Mouse (Mus musculus) testis, adult 2 months (tissue): ENCODE data around the gene Foxn4.

Source experiments
- CTCF ChIP-seq: fragments of 200-500 bp; IDR thresholded peaks from 2 replicates; pipeline ENCODE4 v1.5.1; 2012; ENCODE audit warnings: low read depth, mild to moderate bottlenecking, inconsistent platforms, low read length, moderate library complexity; ENCODE audit not compliant: control insufficient read depth, insufficient read depth, insufficient replicate concordance
- POLR2A ChIP-seq: fragments of 200-500 bp; IDR thresholded peaks from 2 replicates; pipeline ENCODE4 v1.6.1; 2012; ENCODE audit warnings: low read depth, mild to moderate bottlenecking, inconsistent platforms, low read length, moderate library complexity; ENCODE audit not compliant: control insufficient read depth

DNA sequence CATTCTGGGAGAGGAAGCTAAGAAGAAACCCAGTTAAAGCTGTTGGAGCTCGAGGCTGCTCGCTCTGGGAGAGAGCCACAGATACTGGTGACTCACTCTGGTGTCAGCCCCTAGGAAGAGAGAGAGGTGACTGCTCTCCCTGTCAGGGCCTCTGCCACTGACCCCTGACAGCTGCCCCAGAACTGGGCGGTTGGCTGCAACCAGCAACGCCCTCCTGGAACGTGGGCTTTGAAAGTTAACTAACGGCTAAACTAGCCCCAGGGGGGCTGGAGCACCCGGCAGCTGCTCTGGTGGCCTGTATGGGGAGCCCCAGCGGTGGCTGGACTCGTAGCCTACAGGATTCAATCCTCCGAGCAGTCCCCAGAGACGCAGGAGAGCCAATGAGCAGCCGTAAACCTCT is 3.6 kb downstream of the Foxn4 start:
- TF ChIP-seq CTCF (no peak), POLR2A (no peak)
